Mouse (Mus musculus) liver, embryonic 15.5 days (tissue): Measurements from ENCODE around the gene Ppp4r1. TPM values are rescaled to one million over a fixed set of nuclear protein-coding genes. Genes with fewer than 3 reads are reported as not detected.

Source experiments
- ATAC-seq: fragments of 200-750 bp; cut with Nextera tagmentation; 2 replicates; pipeline ENCODE4 v1.8.0; 2017; ENCODE audit warnings: moderate number of reproducible peaks, mild to moderate bottlenecking, moderate library complexity; ENCODE audit not compliant: insufficient read depth
- H3K27ac ChIP-seq: fragments of 300-500 bp; sonication (generic); replicated peaks from 2 replicates; pipeline ENCODE4 v1.5.1; 2015; ENCODE audit warnings: mild to moderate bottlenecking, inconsistent platforms
- H3K27me3 ChIP-seq: fragments of 300-500 bp; sonication (generic); 2 replicates; pipeline ENCODE4 v1.6.1; 2015; ENCODE audit warnings: mild to moderate bottlenecking, inconsistent platforms
- H3K36me3 ChIP-seq: fragments of 300-500 bp; sonication (generic); replicated peaks from 2 replicates; pipeline ENCODE4 v1.6.1; 2015; ENCODE audit warnings: moderate library complexity, mild to moderate bottlenecking, inconsistent platforms
- H3K4me1 ChIP-seq: fragments of 300-500 bp; sonication (generic); replicated peaks from 2 replicates; pipeline ENCODE4 v1.6.1; 2015; ENCODE audit warnings: inconsistent platforms
- H3K4me2 ChIP-seq: fragments of 300-500 bp; sonication (generic); 2 replicates; pipeline ENCODE4 v1.6.1; 2015; ENCODE audit warnings: moderate library complexity, mild to moderate bottlenecking, inconsistent platforms
- H3K4me3 ChIP-seq: fragments of 300-500 bp; sonication (generic); replicated peaks from 2 replicates; pipeline ENCODE4 v1.5.1; 2015; ENCODE audit warnings: mild to moderate bottlenecking, inconsistent platforms
- H3K9ac ChIP-seq: fragments of 300-500 bp; sonication (generic); 2 replicates; pipeline ENCODE4 v1.6.1; 2015; ENCODE audit warnings: moderate library complexity, mild to moderate bottlenecking, inconsistent platforms
- H3K9me3 ChIP-seq: fragments of 300-500 bp; sonication (generic); replicated peaks from 2 replicates; pipeline ENCODE4 v1.6.1; 2016; ENCODE audit warnings: inconsistent platforms
- WGBS: fragments of 180-500 bp; shearing (Covaris S2); methylation state at CpG from one replicate; pipeline ENCODE4 v1.1.7; 2015; ENCODE audit warnings: mixed read lengths; ENCODE audit not compliant: insufficient replicate concordance; 5-methylcytosine and 5-hydroxymethylcytosine counted together
- polyA plus RNA-seq: library from polyadenylated mRNA; unstranded; fragments of >200 nt; fragmentation: Nextera tagmentation; extraction: Ambion mirVana; gene quantifications from 2 replicates; pipeline ENCODE4 v1.2.1, GENCODE M21; 2015

Ppp4r1 gene
- polyA plus RNA-seq, 1 experiment from 2014 or later, result 10.7 TPM

- WGBS, result 70% methylated on average over 3 of the region's 3 CpGs
- peaks cover 93% of the 10 kb centered on the region for H3K36me3 ChIP-seq
- H3K27ac ChIP-seq, result no peak overlapping the region
- no peak overlapping the region for H3K4me3 ChIP-seq
- no peaks in the 10 kb centered on the region for H3K9me3 ChIP-seq
- ATAC-seq, result no peak
- no peaks in the 10 kb centered on the region for H3K4me1 ChIP-seq
- no peaks in the 10 kb centered on the region for H3K27me3 ChIP-seq
- H3K4me2 ChIP-seq, result no peak overlapping the region
- H3K9ac ChIP-seq, result no peak overlapping the region
Observed at GRCm38 (mm10) chr17:65836746-65837145, 54.4 kb downstream of the Ppp4r1 start.

GRCm38 (mm10) chr17:65839541-65840256 is 57.3 kb downstream of the Ppp4r1 start:
- ATAC-seq, result no peak
- Histone ChIP-seq H3K9me3 (no peaks in the 10 kb centered on the region), H3K27me3 (no peaks in the 10 kb centered on the region), H3K4me2 (no peak overlapping the region), H3K4me1 (no peaks in the 10 kb centered on the region), H3K27ac (no peak overlapping the region), H3K4me3 (no peak overlapping the region), H3K9ac (no peak overlapping the region), H3K36me3 (peaks cover 80% of the 10 kb centered on the region)
- 77% methylated on average over 7 of the region's 7 CpGs for WGBS

- Histone ChIP-seq H3K27me3 (no peaks in the 10 kb centered on the region), H3K27ac (no peak overlapping the region), H3K4me3 (no peak overlapping the region), H3K4me1 (no peaks in the 10 kb centered on the region), H3K36me3 (peaks cover 59% of the 10 kb centered on the region), H3K4me2 (no peak overlapping the region), H3K9me3 (no peaks in the 10 kb centered on the region), H3K9ac (no peak overlapping the region)
- WGBS, result 75% methylated on average over 10 of the region's 10 CpGs
- ATAC-seq, result no peak
Observed at GRCm38 (mm10) chr17:65842669-65843381, 60.5 kb downstream of the Ppp4r1 start.

GRCm38 (mm10) chr17:65845423-65845822 is 63.0 kb downstream of the Ppp4r1 start:
- H3K27me3 ChIP-seq, result no peaks in the 10 kb centered on the region
- 76% methylated on average over 6 of the region's 6 CpGs for WGBS
- H3K9ac ChIP-seq, result no peak overlapping the region
- peaks cover 56% of the 10 kb centered on the region for H3K36me3 ChIP-seq
- H3K9me3 ChIP-seq, result no peaks in the 10 kb centered on the region
- no peak for ATAC-seq
- H3K27ac ChIP-seq, result no peak overlapping the region
- H3K4me3 ChIP-seq, result no peak overlapping the region
- H3K4me2 ChIP-seq, result no peak overlapping the region
- H3K4me1 ChIP-seq, result no peaks in the 10 kb centered on the region

GRCm38 (mm10) chr17:65847694-65848449 is 65.5 kb downstream of the Ppp4r1 start:
- 86% methylated on average over 11 of the region's 11 CpGs for WGBS
- H3K4me1 ChIP-seq, result no peaks in the 10 kb centered on the region
- no peaks in the 10 kb centered on the region for H3K9me3 ChIP-seq
- no peaks in the 10 kb centered on the region for H3K27me3 ChIP-seq
- H3K27ac ChIP-seq, result no peak overlapping the region
- ATAC-seq, result no peak
- peaks cover 56% of the 10 kb centered on the region for H3K36me3 ChIP-seq
- H3K4me2 ChIP-seq, result no peak overlapping the region
- no peak overlapping the region for H3K9ac ChIP-seq
- H3K4me3 ChIP-seq, result no peak overlapping the region

- no peak overlapping the region for H3K9ac ChIP-seq
- no peak overlapping the region for H3K4me2 ChIP-seq
- WGBS, result 87% methylated on average over 17 of the region's 17 CpGs
- no peaks in the 10 kb centered on the region for H3K27me3 ChIP-seq
- no peaks in the 10 kb centered on the region for H3K9me3 ChIP-seq
- no peaks in the 10 kb centered on the region for H3K4me1 ChIP-seq
- H3K27ac ChIP-seq, result no peak overlapping the region
- ATAC-seq, result no peak
- H3K36me3 ChIP-seq, result peaks cover 70% of the 10 kb centered on the region
- no peak overlapping the region for H3K4me3 ChIP-seq
Observed at GRCm38 (mm10) chr17:65850487-65850886, 68.1 kb downstream of the Ppp4r1 start.

GRCm38 (mm10) chr17:65851749-65852148 is 69.4 kb downstream of the Ppp4r1 start:
- peaks cover 78% of the 10 kb centered on the region for H3K36me3 ChIP-seq
- H3K4me1 ChIP-seq, result no peaks in the 10 kb centered on the region
- H3K4me3 ChIP-seq, result no peak overlapping the region
- H3K9ac ChIP-seq, result no peak overlapping the region
- H3K4me2 ChIP-seq, result no peak overlapping the region
- H3K27me3 ChIP-seq, result no peaks in the 10 kb centered on the region
- no peak for ATAC-seq
- 81% methylated on average over 6 of the region's 6 CpGs for WGBS
- H3K9me3 ChIP-seq, result no peaks in the 10 kb centered on the region
- H3K27ac ChIP-seq, result no peak overlapping the region

GRCm38 (mm10) chr17:65853326-65853725 is 71.0 kb downstream of the Ppp4r1 start:
- H3K27ac ChIP-seq, result peak overlapping the region; percentile 41; the same call in 1 of the 2 replicates
- H3K27me3 ChIP-seq, result no peaks in the 10 kb centered on the region
- ATAC-seq, result no peak
- H3K36me3 ChIP-seq, result peaks cover 87% of the 10 kb centered on the region
- no peak overlapping the region for H3K9ac ChIP-seq
- 72% methylated on average over 6 of the region's 6 CpGs for WGBS
- H3K4me2 ChIP-seq, result no peak overlapping the region
- peaks cover 12% of the 10 kb centered on the region for H3K4me1 ChIP-seq
- H3K4me3 ChIP-seq, result no peak overlapping the region
- no peaks in the 10 kb centered on the region for H3K9me3 ChIP-seq

GRCm38 (mm10) chr17:65854006-65854405 is 71.6 kb downstream of the Ppp4r1 start:
- Histone ChIP-seq H3K27me3 (no peaks in the 10 kb centered on the region), H3K9me3 (no peaks in the 10 kb centered on the region), H3K4me3 (no peak overlapping the region), H3K27ac (peak overlapping the region; percentile 29; the same call in 1 of the 2 replicates), H3K4me1 (peaks cover 15% of the 10 kb centered on the region), H3K4me2 (no peak overlapping the region), H3K9ac (no peak overlapping the region), H3K36me3 (peaks cover 88% of the 10 kb centered on the region)
- no peak for ATAC-seq
- WGBS, result 68% methylated on average over 4 of the region's 4 CpGs

GRCm38 (mm10) chr17:65857617-65858016 is 75.2 kb downstream of the Ppp4r1 start:
- Histone ChIP-seq H3K4me3 (no peak overlapping the region), H3K4me1 (peaks cover 15% of the 10 kb centered on the region), H3K27me3 (no peaks in the 10 kb centered on the region), H3K36me3 (peaks cover 75% of the 10 kb centered on the region), H3K27ac (no peak overlapping the region), H3K9ac (no peak overlapping the region), H3K9me3 (no peaks in the 10 kb centered on the region), H3K4me2 (no peak overlapping the region)
- WGBS, result 13% methylated on average over 4 of the region's 4 CpGs
- ATAC-seq, result peak; percentile 40; the same call in 1 of the 2 replicates

GRCm38 (mm10) chr17:65862579-65862978 is 80.2 kb downstream of the Ppp4r1 start:
- no peak for ATAC-seq
- no peak overlapping the region for H3K9ac ChIP-seq
- H3K27me3 ChIP-seq, result no peaks in the 10 kb centered on the region
- H3K36me3 ChIP-seq, result peaks cover 55% of the 10 kb centered on the region
- no peak overlapping the region for H3K4me3 ChIP-seq
- peaks cover 10% of the 10 kb centered on the region for H3K4me1 ChIP-seq
- WGBS, result 52% methylated on average over 4 of the region's 4 CpGs
- no peak overlapping the region for H3K4me2 ChIP-seq
- H3K9me3 ChIP-seq, result no peaks in the 10 kb centered on the region
- H3K27ac ChIP-seq, result no peak overlapping the region
